Mouse (Mus musculus) intestine, postnatal 0 days (tissue): ENCODE results near the gene Adamtsl5. TPM values are rescaled to one million over a fixed set of nuclear protein-coding genes. Genes with fewer than 3 reads are reported as not detected.
A peak's percentile ranks its signal among the peaks of the same experiment; 100 is the strongest.

Experiments used
- ATAC-seq: fragments of 200-750 bp; cut with Nextera tagmentation; 2 replicates; pipeline ENCODE4 v1.8.0; 2017; ENCODE audit warnings: mild to moderate bottlenecking, moderate TSS enrichment, moderate library complexity
- H3K27ac ChIP-seq: fragments of 300-500 bp; sonication (generic); 2 replicates; pipeline ENCODE4 v1.5.1; 2014; ENCODE audit warnings: mild to moderate bottlenecking, low read depth, low read length, moderate library complexity
- H3K27me3 ChIP-seq: fragments of 300-500 bp; sonication (generic); replicated peaks from 2 replicates; pipeline ENCODE4 v1.6.1; 2014; ENCODE audit warnings: low read length, mixed read lengths; ENCODE audit not compliant: control insufficient read depth, insufficient read depth
- H3K36me3 ChIP-seq: fragments of 300-500 bp; sonication (generic); 2 replicates; pipeline ENCODE4 v1.6.1; 2014; ENCODE audit warnings: mild to moderate bottlenecking, moderate library complexity; ENCODE audit not compliant: control insufficient read depth, insufficient read depth
- H3K4me1 ChIP-seq: fragments of 300-500 bp; sonication (generic); replicated peaks from 2 replicates; pipeline ENCODE4 v1.6.1; 2014; ENCODE audit warnings: antibody characterized with exemption, low read length, mixed read lengths; ENCODE audit not compliant: control insufficient read depth, insufficient read depth
- H3K4me2 ChIP-seq: fragments of 300-500 bp; sonication (generic); replicated peaks from 2 replicates; pipeline ENCODE4 v1.6.1; 2014; ENCODE audit warnings: low read depth, mild to moderate bottlenecking, moderate library complexity
- H3K4me3 ChIP-seq: fragments of 300-500 bp; sonication (generic); 2 replicates; pipeline ENCODE4 v1.5.1; 2014; ENCODE audit warnings: low read depth, low read length
- H3K9ac ChIP-seq: fragments of 300-500 bp; sonication (generic); 2 replicates; pipeline ENCODE4 v1.6.1; 2014; ENCODE audit warnings: mild to moderate bottlenecking, low read depth, low read length
- H3K9me3 ChIP-seq: fragments of 300-500 bp; sonication (generic); 2 replicates; pipeline ENCODE4 v1.6.1; 2016; ENCODE audit warnings: mixed run types; ENCODE audit not compliant: control insufficient read depth
- CTCF ChIP-seq: sonication (generic); IDR thresholded peaks from 2 replicates; pipeline ENCODE4 v1.5.1; 2016; ENCODE audit warnings: low read depth, mild to moderate bottlenecking, control low read depth, antibody characterized with exemption, moderate library complexity
- WGBS: fragments of 180-500 bp; shearing (Covaris S2); extraction: QIAGEN DNeasy Blood & Tissue Kit; methylation state at CpG from one replicate; pipeline ENCODE4 v1.1.7; 2014; 5-methylcytosine and 5-hydroxymethylcytosine counted together
- polyA plus RNA-seq: library from polyadenylated mRNA; unstranded; fragments of >200 nt; fragmentation: Nextera tagmentation; extraction: Ambion mirVana; gene quantifications from 2 replicates; pipeline ENCODE4 v1.2.1, GENCODE M21; 2015

The Adamtsl5 gene
- polyA plus RNA-seq, 1 experiment from 2014 or later, result 46.7 TPM

GRCm38 (mm10) chr10:80389185-80389708, 41.0 kb upstream of the Adamtsl5 start:
- WGBS, result 71% methylated on average over 4 of the region's 4 CpGs
- Histone ChIP-seq H3K27ac (no peak overlapping the region), H3K4me1 (0 out of 2 replicates have a peak, but pooled peaks cover 4% of the 10 kb centered on the region)

DNA sequence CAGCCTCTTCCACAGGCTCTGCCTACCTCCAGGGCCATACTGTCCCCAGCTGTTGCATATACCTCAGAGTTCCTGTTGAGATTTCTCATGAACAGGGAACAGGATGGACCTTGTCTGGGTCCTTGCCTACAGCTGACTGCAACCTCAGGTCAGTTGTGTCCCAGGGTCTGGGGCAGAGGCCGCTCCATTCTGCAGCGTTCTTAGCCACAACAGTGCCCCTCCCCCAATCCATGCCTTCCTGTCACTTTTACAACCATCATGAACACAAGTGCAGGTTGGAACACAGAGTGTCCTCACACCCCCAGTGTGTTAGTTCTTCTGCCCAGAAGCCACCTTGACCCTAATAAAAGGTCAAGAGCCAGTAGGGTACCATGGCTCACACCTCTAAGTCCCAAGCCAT, 40.5 kb upstream of the Adamtsl5 start:
- 29% methylated on average over 2 of the region's 2 CpGs for WGBS
- no peak for ATAC-seq
- H3K4me3 ChIP-seq, result no peak overlapping the region

More at GRCm38 (mm10) chr10:80389185-80389708, 41.0 kb upstream of the Adamtsl5 start:
- no peak overlapping the region for H3K4me2 ChIP-seq
- H3K4me3 ChIP-seq, result no peak overlapping the region
- no peak overlapping the region for H3K9ac ChIP-seq
- peaks cover 22% of the 10 kb centered on the region for H3K36me3 ChIP-seq
- H3K9me3 ChIP-seq, result no peaks in the 10 kb centered on the region
- ATAC-seq, result no peak
- H3K27me3 ChIP-seq, result no peaks in the 10 kb centered on the region
- TF ChIP-seq CTCF, result no peak

DNA sequence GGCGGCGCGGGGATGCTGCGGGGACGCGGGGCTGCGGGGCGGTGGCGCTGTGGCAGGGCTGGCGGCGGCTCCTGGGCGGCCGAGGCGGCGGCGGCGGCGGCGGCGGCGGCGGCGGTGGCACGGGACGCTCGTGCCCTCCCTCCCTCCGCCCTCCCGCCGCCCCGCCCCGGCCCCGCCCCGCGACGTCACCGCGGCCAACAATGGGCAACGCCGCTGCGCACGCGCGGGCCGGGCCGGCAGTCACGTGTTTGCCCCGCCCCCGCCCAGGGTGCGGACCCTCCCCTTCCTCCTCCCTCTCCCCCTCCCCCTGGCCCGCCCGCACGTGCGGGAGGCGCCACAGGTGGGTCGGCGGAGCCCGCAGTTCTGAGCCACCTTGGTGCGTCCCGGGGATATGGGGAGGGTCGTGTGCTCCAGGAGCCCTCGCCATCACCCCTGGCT, 39.3 kb upstream of the Adamtsl5 start, which contains the start of gene Mex3d:
Gene Mex3d, minus strand, starts transcription at position 138 of the 438 bp plus-strand sequence.
- TF ChIP-seq CTCF, result no peak
- Histone ChIP-seq H3K4me2 (peak within 1 kb of the TSS; percentile 98), H3K36me3 (peaks cover 5% of the 10 kb centered on the region; the same call in 1 of the 2 replicates), H3K4me1 (0 out of 2 replicates have a peak, but pooled peaks cover 6% of the 10 kb centered on the region), H3K27me3 (no peaks in the 10 kb centered on the region), H3K9me3 (no peaks in the 10 kb centered on the region), H3K4me3 (peak within 1 kb of the TSS; percentile 62), H3K27ac (peak within 1 kb of the TSS; percentile 62), H3K9ac (peak within 1 kb of the TSS; percentile 87)
- WGBS, result 1% methylated on average over 13 of the region's 61 CpGs
- peak; percentile 41 for ATAC-seq

More for the DNA sequence above, 40.5 kb upstream of the Adamtsl5 start:
- Histone ChIP-seq H3K9ac (no peak overlapping the region), H3K27me3 (no peaks in the 10 kb centered on the region), H3K9me3 (no peaks in the 10 kb centered on the region), H3K27ac (no peak overlapping the region), H3K4me2 (peak overlapping the region; percentile 98; the same call in 1 of the 2 replicates), H3K36me3 (peaks cover 17% of the 10 kb centered on the region), H3K4me1 (0 out of 2 replicates have a peak, but pooled peaks cover 4% of the 10 kb centered on the region)
- TF ChIP-seq CTCF, result no peak

- Histone ChIP-seq H3K4me3 (peak overlapping the region; percentile 62), H3K4me2 (peak overlapping the region; percentile 98), H3K9ac (peak overlapping the region; percentile 87), H3K9me3 (no peaks in the 10 kb centered on the region), H3K27ac (peak overlapping the region; percentile 62; the same call in 1 of the 2 replicates), H3K27me3 (no peaks in the 10 kb centered on the region), H3K4me1 (0 out of 2 replicates have a peak, but pooled peaks cover 6% of the 10 kb centered on the region), H3K36me3 (peaks cover 6% of the 10 kb centered on the region; the same call in 1 of the 2 replicates)
- ATAC-seq, result no peak
- TF ChIP-seq CTCF, result no peak
- under 1% methylated on average over 71 of the region's 94 CpGs for WGBS
Observed at GRCm38 (mm10) chr10:80386735-80387471, 38.7 kb upstream of the Adamtsl5 start.

- no peak for TF ChIP-seq CTCF
Observed at GRCm38 (mm10) chr10:80385811-80386734, 37.9 kb upstream of the Adamtsl5 start.

More at GRCm38 (mm10) chr10:80385811-80386734, 37.9 kb upstream of the Adamtsl5 start:
- Histone ChIP-seq H3K36me3 (peaks cover 14% of the 10 kb centered on the region; the same call in 1 of the 2 replicates), H3K27me3 (no peaks in the 10 kb centered on the region), H3K4me2 (peak overlapping the region; percentile 98), H3K4me1 (0 out of 2 replicates have a peak, but pooled peaks cover 6% of the 10 kb centered on the region), H3K9me3 (no peaks in the 10 kb centered on the region), H3K9ac (peak overlapping the region; percentile 87), H3K27ac (peak overlapping the region; percentile 22; the same call in 1 of the 2 replicates), H3K4me3 (peak overlapping the region; percentile 62)
- ATAC-seq, result no peak
- 1% methylated on average over 34 of the region's 34 CpGs for WGBS
